Mouse (Mus musculus) ovary, postnatal 10 days (tissue): ENCODE data around the gene Ubl4a.
"Not testable (repeated sequence)": the region's sequence is repeated elsewhere in the genome, so short reads cannot be mapped to it uniquely, and the experiment has no call there.

Source experiments
- DNase-seq: peaks from one replicate; pipeline ENCODE4 v3.0.0; 2022; ENCODE audit warnings: low spot score

Ubl4a gene

DNA sequence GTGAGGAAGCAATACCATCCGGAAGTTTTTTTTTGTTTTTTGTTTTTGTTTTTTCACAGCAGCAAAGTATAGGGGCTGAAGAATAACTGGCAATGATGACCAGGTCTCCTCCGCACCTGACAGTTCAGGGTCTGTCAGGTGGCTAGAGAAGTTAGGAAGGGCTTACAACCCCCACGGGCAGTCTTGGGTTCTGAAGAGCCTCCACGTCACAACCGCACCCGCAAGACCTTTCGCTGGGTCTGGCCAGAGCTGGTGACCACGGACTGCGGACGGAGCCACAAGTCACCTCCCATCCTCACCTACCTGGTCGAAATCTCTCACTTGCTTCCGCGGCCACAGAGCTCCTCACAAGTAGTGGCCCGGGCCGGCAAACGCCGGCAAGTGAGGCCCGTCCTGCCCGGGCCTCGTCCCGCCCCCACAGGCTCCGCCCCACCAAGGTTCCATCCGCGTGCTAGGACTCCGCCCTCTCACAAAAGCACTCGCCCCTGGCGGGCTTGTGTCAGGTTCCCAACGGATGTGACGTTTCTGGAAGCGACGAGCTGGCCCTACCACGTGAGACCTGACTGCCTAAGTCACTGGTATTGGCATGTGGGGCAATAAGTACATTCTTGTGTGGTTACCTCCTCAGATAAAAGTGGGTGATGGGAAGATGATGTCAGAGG, at the start of gene Ubl4a, which contains the start of gene Slc10a3:
Gene Ubl4a (minus strand): TSS at position 331 of the 662 bp plus-strand sequence.
Gene Slc10a3 (minus strand): TSS at position 462 of the 662 bp plus-strand sequence.
- no peak for DNase-seq

DNA sequence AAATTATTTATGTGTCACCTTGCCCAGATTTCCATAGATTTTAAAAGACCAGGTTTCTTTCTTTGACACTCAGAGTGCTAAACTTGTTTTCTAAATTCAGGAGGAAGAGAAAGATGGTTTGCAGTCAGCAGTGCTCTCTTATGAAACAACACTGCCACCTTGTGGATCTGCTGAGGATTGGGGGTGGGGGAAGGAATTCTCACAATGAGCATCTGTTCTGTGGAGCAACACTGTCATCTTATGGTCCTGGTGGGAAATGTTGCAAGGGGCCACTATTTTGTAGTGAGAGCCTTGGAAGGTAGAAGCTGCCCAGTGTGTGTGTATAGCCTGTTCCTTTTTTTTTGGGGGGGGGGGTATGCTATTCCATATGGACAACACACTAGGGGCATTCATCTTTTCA, 40.4 kb upstream of the Ubl4a start:
- peak; percentile 23 for DNase-seq

DNA sequence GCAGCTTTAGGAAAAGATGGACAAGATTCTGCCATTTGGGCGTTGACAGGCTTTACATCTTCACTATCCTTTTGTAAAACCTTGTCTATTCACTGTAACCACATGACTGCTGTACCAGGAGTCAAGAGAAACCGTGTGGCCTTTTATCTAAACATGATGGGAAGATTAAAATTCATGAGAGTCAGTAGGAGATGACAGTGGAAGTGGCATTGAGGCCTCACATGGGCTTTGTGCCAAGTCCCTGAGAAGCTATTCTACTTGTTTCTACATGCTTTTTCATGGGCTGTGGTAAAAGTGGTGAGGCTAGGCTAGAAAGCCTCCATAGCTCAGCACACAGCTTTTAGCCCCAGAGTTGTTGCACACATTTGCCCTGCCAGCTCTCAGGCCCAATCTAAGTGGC, 35.3 kb upstream of the Ubl4a start:
- DNase-seq: no peak

DNA sequence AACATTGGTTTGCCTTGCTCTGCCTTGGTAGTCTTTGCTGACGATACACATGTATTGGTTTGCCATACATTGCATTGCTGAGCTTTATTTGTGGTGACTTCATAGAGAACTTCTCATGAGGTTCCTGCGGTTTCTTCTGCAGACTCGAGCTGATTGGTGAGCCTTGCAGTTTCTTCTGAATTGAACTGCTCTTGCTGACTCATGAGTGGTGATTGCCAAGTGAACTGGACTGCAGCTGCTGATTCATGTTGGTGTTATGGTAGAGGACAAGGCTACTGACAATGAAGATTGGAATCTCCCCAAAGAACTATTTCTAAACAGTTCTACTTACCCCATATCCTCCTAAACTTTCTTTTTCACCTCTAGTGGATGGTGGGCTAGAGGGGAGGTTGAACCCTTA, 27.1 kb upstream of the Ubl4a start:
- DNase-seq: no peak

DNA sequence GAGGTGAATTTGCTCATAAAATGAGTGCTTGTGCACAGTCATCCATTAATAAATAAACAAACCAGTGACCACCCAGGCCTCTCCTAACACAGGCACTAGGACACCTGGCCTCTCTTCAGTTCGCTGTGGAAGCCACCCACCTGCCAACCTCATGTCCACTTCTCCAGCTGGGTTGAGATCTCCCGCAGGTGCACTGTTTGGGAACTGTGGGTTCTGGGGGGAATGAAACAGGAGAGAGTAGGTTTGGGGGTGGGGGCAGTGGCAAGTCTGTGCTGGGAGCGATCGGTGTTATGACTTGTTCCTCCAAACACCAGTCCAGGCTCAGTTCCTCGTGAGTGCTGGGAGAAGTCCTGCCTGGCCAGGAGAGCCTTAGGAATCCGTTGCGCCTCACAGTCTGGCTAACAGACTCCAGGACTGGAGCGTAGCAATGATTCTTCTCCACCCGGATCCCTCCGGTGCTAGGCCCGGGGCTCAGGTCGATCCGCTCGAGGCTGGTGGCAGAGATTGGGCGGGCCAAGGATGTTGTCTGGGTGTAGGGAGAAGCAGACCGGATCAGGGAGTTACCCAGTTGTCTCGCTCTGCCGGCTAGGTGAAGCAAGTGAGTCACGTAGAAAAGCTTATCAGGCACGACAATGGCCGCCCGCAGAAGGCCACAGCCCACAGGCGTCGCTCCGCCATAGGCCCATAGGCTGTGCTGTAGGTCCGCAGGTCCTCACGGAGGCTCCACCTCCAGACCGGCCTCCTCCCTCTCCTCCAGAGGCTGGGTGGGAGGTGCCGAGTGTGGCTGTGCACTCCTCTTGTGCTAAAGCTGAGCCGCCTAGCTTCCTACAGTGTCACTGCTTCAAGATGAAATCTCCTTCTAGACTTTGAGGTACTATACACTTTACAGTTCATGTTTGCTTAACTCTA, 19.8 kb upstream of the Ubl4a start, which contains the start of the genes Fam3a and Ikbkg:
Gene Fam3a (minus strand): TSS at position 738 of the 909 bp plus-strand sequence.
Gene Ikbkg (plus strand): TSS at position 756 of the 909 bp plus-strand sequence.
- peak; percentile 45 for DNase-seq

DNA sequence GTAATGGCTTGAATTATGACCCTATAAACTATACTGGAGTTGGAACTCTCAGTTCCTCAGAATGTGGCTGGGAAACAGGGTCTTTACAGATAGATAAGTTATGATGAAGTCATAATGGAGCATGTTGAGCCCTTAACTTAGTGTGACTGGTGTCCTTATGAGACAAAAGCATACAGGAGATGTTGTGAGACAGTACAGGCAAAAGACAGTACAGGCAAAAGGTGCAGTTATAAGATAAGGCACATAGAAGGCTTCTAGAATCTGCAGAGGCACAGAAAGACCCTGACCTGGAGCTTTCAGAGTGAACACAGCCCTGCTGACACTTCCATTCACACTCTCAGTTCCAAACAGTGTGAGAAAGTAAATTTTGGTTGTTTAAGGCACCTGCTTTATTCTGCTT, 15.1 kb upstream of the Ubl4a start:
- no peak for DNase-seq

DNA sequence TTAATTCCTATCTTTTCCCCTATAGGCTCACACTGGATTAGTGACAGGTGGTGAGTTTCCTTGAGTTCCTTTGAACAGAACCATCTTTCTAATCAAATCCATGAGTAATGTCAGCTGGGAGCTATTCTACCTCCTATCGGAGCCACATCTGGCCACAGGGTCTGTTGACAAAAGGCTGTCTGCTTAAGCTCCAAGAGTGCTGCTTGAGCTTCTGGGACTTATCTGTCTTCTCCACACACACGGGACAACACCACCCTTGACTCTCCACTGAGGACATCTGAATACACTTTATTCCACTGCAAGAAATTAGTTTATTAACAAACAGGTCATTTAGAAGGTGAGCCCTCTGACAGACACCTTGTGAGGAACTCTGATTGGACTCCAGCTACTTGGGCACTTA, 11.4 kb upstream of the Ubl4a start:
- no peak for DNase-seq

DNA sequence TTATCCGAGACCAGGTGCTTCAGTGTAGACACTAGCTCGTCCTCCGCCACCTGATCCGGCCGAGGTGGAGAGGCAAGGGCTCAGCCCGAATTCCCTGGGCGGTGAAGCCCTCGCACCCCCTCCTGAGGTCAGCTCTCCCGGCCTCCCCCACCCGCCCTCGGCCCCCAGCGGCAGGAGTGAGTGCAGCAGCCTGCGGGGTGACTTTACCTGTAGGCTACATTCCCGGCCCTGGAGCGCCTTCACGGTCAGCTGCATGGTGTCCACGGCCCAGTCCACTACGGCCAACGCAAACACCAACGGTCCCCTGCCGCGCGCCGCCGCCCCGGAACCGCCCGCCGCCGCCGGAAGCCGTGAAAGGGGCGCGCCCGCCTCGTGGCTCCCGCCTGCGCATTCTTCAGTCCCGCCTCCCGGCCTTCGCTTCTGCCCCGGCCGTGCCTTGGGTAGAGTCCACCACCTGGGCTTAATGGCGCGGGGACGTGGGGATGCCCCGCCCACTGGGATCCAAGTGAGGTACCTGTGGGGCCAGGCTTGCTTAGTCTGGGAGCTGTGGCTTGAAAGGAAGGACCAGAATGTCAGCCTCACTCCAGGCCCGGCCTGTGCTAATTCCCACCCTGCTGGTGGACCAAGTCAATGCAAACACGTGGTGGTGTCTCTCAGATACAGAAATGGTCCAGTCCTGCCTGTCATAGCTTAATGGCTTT, 4.7 kb downstream of the Ubl4a start:
- no peak for DNase-seq

DNA sequence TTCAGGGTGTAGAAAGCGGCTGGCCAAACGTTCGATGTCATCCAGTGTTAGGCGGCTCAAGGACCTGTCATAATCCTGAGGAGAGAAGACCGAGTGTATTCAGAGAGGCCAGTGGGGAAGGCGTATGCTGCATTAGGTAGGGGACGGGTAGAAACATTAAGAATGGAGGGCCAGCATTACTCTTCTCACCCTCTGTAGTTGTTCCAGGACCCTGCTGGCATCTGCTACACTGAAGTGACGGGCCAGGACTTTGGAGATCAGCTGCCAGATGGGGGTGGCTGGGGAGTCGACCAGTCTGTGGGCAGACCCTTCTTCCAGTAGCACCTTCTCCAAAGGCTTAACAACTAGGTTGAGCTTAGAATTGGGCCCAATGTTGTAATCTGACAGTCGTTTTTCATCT, 5.5 kb downstream of the Ubl4a start:
- no peak for DNase-seq

DNA sequence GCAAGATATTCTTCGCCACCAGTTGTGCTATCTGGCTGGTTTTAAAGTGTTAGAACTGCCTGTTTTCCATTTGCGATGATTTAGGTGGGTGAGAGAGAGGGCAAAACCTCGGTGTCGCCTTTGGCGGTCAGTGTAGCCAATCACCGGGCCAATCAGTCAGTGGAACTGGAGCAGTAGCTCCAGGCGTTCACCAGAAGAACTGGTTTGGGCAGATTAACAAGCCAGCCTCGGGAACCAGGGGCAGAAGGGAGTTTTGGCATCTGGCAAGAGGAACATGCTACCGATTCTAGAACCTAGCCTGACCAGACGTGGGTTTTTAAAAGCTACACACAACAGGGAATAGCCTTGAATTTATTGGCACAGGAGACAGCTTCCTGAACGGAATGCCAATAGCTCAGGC, 13.8 kb downstream of the Ubl4a start:
- no peak for DNase-seq

DNA sequence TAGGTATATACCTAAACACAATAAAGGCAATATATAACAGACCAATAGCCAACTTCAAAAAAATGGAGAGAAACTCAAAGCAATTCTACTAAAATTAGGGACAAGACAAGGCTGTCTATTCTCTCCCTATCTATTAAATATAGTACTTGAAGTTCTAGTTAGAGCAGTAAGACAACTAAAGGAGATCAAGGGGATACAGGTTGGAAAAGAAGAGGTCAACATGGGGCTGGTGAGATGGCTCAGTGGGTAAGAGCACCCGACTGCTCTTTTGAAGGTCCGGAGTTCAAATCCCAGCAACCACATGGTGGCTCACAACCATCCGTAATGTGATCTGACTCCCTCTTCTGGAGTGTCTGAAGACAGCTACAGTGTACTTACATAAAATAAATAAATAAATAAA, 15.9 kb downstream of the Ubl4a start:
- DNase-seq: not testable (repeated sequence)

DNA sequence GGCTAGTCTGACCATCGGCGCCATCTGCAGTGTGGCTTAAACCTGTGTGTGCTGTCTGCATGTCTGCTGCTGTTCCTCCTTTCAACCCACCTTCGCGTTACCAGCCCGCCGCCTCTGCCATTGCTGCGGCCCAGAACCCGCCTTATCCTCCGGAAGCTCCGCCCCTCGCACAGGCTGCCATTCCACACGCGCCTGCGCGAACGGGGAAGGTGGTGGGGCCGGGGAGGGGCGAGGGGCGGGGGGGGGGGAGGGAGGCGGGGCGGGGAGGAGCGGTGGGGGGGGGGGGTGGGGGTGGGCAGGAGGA, 19.6 kb downstream of the Ubl4a start, which contains the start of gene Lage3:
Gene Lage3 (minus strand): TSS at position 152 of the 304 bp plus-strand sequence.
- peak; percentile 50 for DNase-seq

DNA sequence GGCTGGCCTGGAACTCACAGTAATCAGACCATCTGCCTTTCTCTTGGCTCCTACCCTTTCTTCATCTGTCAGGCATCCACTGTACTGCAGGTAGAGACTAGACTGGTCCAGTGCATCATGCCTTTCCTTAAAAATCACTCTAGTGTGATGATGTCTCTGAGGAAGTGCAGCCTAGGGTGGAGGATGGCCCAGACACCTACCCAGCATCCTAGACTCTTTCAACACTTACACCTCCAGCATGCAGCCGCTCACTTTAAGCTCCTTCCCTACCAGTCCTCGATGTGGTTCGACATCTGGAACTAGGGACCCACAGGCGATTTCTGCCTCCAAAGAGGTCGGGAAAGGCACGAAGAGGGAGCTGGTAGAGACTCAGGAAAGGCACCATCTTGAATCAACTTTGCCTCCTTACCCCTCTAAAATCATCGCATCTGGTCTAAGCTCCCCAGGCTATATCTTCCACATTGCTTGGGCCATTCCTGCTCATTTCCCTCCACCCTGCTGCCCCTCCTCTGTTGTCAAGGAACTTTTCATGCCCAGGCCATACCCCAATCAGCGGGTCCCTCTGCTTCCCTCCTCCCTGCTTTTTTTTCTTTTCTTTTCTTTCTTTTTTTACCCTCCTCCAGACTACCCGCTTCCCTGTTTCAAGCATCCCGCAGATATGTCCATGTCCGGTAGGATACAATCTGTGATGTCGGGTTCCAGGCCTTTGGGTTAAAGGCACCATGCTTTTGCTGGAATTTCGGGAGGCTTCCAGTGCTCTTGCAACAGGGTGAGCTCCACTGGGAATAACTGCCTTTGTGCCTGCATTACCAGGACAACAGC, 20.2 kb downstream of the Ubl4a start:
- DNase-seq: no peak

DNA sequence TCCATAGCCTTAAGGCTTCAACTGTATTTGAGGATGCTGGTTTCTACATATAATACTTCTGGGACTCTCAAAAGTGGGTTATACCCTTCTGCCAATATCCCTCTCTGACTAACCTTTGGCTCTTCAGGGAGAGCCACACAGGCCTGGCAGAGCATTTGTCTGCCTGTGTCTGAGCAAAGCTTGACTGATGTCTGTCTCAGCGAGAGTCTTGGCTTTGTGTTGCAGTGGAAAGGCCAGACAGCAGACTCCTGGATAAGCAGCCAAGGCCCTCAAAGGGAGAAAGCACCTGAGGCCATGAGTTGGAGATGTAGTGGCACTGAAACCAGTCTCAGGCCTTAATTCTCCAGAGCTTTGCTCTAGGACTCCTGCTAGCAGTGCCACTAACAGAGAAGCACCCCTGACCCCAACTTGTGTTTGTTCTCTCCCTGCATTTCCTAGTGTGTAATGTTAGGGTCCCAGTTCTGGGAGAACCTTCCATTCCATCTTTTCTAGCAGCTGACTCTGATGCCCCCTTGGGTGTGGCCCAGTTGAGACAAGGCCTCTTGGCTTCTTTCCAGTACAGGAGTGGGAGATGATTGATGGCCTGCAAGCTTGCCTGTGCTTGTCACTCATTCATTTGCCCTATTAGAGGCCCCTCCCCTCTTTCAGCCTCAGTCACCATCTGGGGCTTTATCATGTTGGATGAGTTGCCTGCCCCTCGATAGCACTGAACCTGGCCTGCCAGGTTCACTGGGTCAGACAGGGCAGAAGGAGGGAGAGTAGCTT, 42.7 kb downstream of the Ubl4a start:
- no peak for DNase-seq

DNA sequence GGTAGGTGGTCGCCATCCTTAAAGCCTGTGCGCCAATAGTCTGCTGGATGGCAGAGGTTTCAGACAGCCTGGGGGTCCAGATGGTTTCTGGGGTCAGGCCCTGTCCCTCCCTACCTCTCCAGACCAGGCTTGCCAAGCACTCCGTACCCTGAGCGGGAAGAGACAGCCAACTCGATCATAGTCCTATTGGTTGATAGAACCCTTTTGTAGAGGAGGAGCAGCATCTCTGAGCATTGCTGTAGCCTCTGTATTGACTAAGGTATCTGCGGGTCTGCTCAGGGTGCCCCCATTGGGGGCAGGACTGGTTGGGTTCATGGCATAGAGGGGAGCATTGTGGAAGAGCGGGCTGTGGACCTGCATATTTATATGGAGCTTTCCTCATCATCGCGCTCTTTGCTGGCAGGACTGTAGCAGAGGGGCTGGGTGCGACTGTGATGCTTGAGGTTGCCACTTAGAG, 43.8 kb downstream of the Ubl4a start:
- DNase-seq: no peak

DNA sequence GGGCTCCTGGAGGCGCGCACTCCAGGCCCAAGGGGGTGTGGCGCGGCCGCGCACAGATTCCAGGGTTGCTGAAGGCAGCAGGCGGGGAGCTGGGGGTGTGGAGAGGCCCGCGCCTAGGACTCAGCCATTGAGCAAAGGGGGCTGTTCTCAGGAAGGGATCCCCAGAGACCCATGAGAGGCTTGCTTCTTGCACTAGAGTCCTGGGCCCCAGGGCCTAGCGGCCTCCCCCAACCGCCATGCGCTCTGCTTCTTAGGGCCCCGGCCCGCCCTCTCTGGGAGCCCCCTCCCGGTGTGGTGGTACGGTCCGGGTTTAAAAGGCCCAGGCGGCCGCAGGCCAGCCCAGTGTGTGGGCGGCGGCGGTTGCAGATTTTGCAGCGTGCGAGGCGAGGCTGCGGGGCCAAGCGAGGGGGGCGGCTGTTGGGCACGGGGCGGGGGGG, 44.3 kb downstream of the Ubl4a start, which contains the start of gene Plxna3:
Gene Plxna3 (plus strand): TSS at position 342 of the 437 bp plus-strand sequence.
- DNase-seq: peak; percentile 52
